Mouse (Mus musculus) lung, postnatal 0 days (tissue): Measurements from ENCODE around the gene Map7.

ENCODE experiments used
- CTCF ChIP-seq: IDR thresholded peaks from 2 replicates; pipeline ENCODE4 v1.5.1; 2016; ENCODE audit warnings: antibody characterized with exemption, mild to moderate bottlenecking
- EP300 ChIP-seq: IDR thresholded peaks from 2 replicates; pipeline ENCODE4 v1.6.1; 2016; ENCODE audit warnings: antibody characterized with exemption, mild to moderate bottlenecking, control low read depth

GRCm38 (mm10) chr10:20185806-20186205, 37.5 kb downstream of the Map7 start:
- TF ChIP-seq CTCF (no peak), EP300 (no peak)
